Mouse (Mus musculus): Measurements from ENCODE around the gene Rwdd3.
A peak's percentile ranks its signal among the peaks of the same experiment; 100 is the strongest.

The Rwdd3 gene

GRCm38 (mm10) chr3:121171243-121171871, at the start of gene Rwdd3:
Rwdd3 (minus strand) TSS chr3:121171695.
- DNase-seq: peak; percentile 97

GRCm38 (mm10) chr3:121217011-121217410, 45.5 kb upstream of the Rwdd3 start:
- no peak for DNase-seq

- peak; percentile 52 for DNase-seq
Observed at GRCm38 (mm10) chr3:121213501-121213900, 42.0 kb upstream of the Rwdd3 start.

GRCm38 (mm10) chr3:121212156-121212555, 40.7 kb upstream of the Rwdd3 start:
- peak; percentile 33 for DNase-seq

GRCm38 (mm10) chr3:121208994-121209393, 37.5 kb upstream of the Rwdd3 start:
- DNase-seq: no peak

GRCm38 (mm10) chr3:121206202-121206882, 34.8 kb upstream of the Rwdd3 start:
- DNase-seq: no peak

GRCm38 (mm10) chr3:121202638-121203037, 31.1 kb upstream of the Rwdd3 start:
- no peak for DNase-seq

GRCm38 (mm10) chr3:121201012-121201747, 29.7 kb upstream of the Rwdd3 start:
- no peak for DNase-seq

GRCm38 (mm10) chr3:121189199-121189598, 17.7 kb upstream of the Rwdd3 start:
- DNase-seq: no peak

GRCm38 (mm10) chr3:121187510-121187909, 16.0 kb upstream of the Rwdd3 start:
- DNase-seq: no peak

GRCm38 (mm10) chr3:121186925-121187324, 15.4 kb upstream of the Rwdd3 start:
- DNase-seq: no peak

- DNase-seq: no peak
Observed at GRCm38 (mm10) chr3:121185197-121185596, 13.7 kb upstream of the Rwdd3 start.

- no peak for DNase-seq
Observed at GRCm38 (mm10) chr3:121176011-121176410, 4.5 kb upstream of the Rwdd3 start.

- no peak for DNase-seq
Observed at GRCm38 (mm10) chr3:121174248-121174945, 2.9 kb upstream of the Rwdd3 start.

- no peak for DNase-seq
Observed at GRCm38 (mm10) chr3:121172718-121173117, 1.2 kb upstream of the Rwdd3 start.

- no peak for DNase-seq
Observed at GRCm38 (mm10) chr3:121171872-121172265, 374 bp upstream of the Rwdd3 start.

GRCm38 (mm10) chr3:121170631-121171030, 864 bp downstream of the Rwdd3 start:
- no peak for DNase-seq

- no peak for DNase-seq
Observed at GRCm38 (mm10) chr3:121169092-121169942, 2.2 kb downstream of the Rwdd3 start.

GRCm38 (mm10) chr3:121168581-121168980, 2.9 kb downstream of the Rwdd3 start:
- no peak for DNase-seq

- DNase-seq: peak; percentile 88
Observed at GRCm38 (mm10) chr3:121163271-121163819, 8.2 kb downstream of the Rwdd3 start.

- no peak for DNase-seq
Observed at GRCm38 (mm10) chr3:121161661-121162060, 9.8 kb downstream of the Rwdd3 start.

- no peak for DNase-seq
Observed at GRCm38 (mm10) chr3:121160424-121160823, 11.1 kb downstream of the Rwdd3 start.
